Mouse (Mus musculus) CH12.LX (cell line): ENCODE data around the gene Myh2. TPM values are rescaled to one million over a fixed set of nuclear protein-coding genes. Genes with fewer than 3 reads are reported as not detected.

Experiments
- DNase-seq: peaks from one replicate; pipeline ENCODE4 v3.0.0-alpha.2; 2013; ENCODE audit errors: extremely low read depth
- H3K27ac ChIP-seq: 2 replicates; pipeline ENCODE4 v1.5.1; 2012; ENCODE audit warnings: low read depth, mild to moderate bottlenecking, control low read depth, moderate library complexity; ENCODE audit not compliant: insufficient read depth
- H3K27me3 ChIP-seq: replicated peaks from 2 replicates; pipeline ENCODE3; 2012; ENCODE audit warnings: inconsistent platforms
- H3K36me3 ChIP-seq, 2 experiments: replicated peaks in 1 of 2; 2 replicates each; pipeline versions ENCODE3 to v1.6.1; 2012; ENCODE audit warnings: inconsistent platforms in 1 of 2, low read length in 1 of 2, mild to moderate bottlenecking in 1 of 2, mixed read lengths in 1 of 2, moderate library complexity in 1 of 2; ENCODE audit not compliant: control insufficient read depth in 1 of 2, insufficient read depth in 1 of 2
- H3K4me1 ChIP-seq, 2 experiments: 2 replicates each; pipeline ENCODE4 v1.6.1; 2012; ENCODE audit warnings: inconsistent platforms in 1 of 2, moderate library complexity in 1 of 2; ENCODE audit not compliant: insufficient read depth in 2 of 2, control insufficient read depth in 1 of 2
- H3K4me2 ChIP-seq: 2 replicates; pipeline ENCODE4 v1.6.1; 2012; ENCODE audit warnings: low read depth, mild to moderate bottlenecking, control low read depth; ENCODE audit not compliant: poor library complexity, insufficient read depth, severe bottlenecking
- H3K4me3 ChIP-seq, 3 experiments: fragments of 150-350 bp in 1 of 3; sonication (generic) in 1 of 3; replicated peaks in 1 of 3; 2 replicates each; pipeline versions ENCODE3 to v1.5.1; 2011 to 2012; ENCODE audit warnings: low read depth in 2 of 3, low read length in 2 of 3, mild to moderate bottlenecking in 2 of 3, moderate library complexity in 2 of 3, control low read depth in 1 of 3, improper control_type of control experiment in 1 of 3, inconsistent platforms in 1 of 3, mixed read lengths in 1 of 3; ENCODE audit not compliant: poor library complexity in 1 of 3
- H3K79me2 ChIP-seq: replicated peaks from 2 replicates; pipeline ENCODE4 v1.6.1; 2012; ENCODE audit warnings: mild to moderate bottlenecking, moderate library complexity; ENCODE audit not compliant: control insufficient read depth, poor library complexity, insufficient read depth, severe bottlenecking; ENCODE audit errors: extremely low read depth
- H3K9ac ChIP-seq: 2 replicates; pipeline ENCODE4 v1.6.1; 2012; ENCODE audit warnings: low read depth, mild to moderate bottlenecking, control low read depth, moderate library complexity; ENCODE audit not compliant: insufficient read depth
- H3K9me3 ChIP-seq: replicated peaks from 2 replicates; pipeline ENCODE3; 2012; ENCODE audit warnings: low read length, inconsistent platforms, mixed read lengths
- CHD1 ChIP-seq: IDR thresholded peaks from 2 replicates; pipeline ENCODE4 v1.6.1; 2012; ENCODE audit warnings: low read depth, low read length, improper control_type of control experiment, inconsistent platforms
- E2F4 ChIP-seq: IDR thresholded peaks from 2 replicates; pipeline ENCODE4 v1.6.1; 2011; ENCODE audit warnings: low read depth, low read length, improper control_type of control experiment; ENCODE audit not compliant: insufficient replicate concordance
- HCFC1 ChIP-seq: IDR thresholded peaks from 2 replicates; pipeline ENCODE4 v1.6.1; 2012; ENCODE audit warnings: low read depth, mild to moderate bottlenecking, inconsistent platforms, low read length, improper control_type of control experiment
- IRF4 ChIP-seq: IDR thresholded peaks from 2 replicates; pipeline ENCODE4 v1.6.1; 2014; ENCODE audit warnings: low read depth, mild to moderate bottlenecking, inconsistent platforms, low read length, improper control_type of control experiment
- JUN ChIP-seq: IDR thresholded peaks from 2 replicates; pipeline ENCODE4 v1.6.1; 2011; ENCODE audit warnings: low read depth, mild to moderate bottlenecking, low read length, improper control_type of control experiment, moderate library complexity; ENCODE audit not compliant: insufficient read depth
- JUND ChIP-seq: conservative IDR thresholded peaks from 2 replicates; pipeline ENCODE4 v1.6.1; 2011; ENCODE audit warnings: low read depth, low read length, improper control_type of control experiment
- KAT2A ChIP-seq: IDR thresholded peaks from 2 replicates; pipeline ENCODE4 v1.6.1; 2012; ENCODE audit warnings: low read length, improper control_type of control experiment, inconsistent platforms; ENCODE audit not compliant: insufficient replicate concordance
- MAFK ChIP-seq: IDR thresholded peaks from 2 replicates; pipeline ENCODE4 v1.6.1; 2011; ENCODE audit warnings: low read length, improper control_type of control experiment; ENCODE audit not compliant: insufficient replicate concordance
- MAZ ChIP-seq: IDR thresholded peaks from 2 replicates; pipeline ENCODE4 v1.6.1; 2012; ENCODE audit warnings: low read depth, mild to moderate bottlenecking, inconsistent platforms, low read length, improper control_type of control experiment, moderate library complexity
- MYC ChIP-seq: IDR thresholded peaks from 2 replicates; pipeline ENCODE4 v1.6.1; 2011; ENCODE audit warnings: low read depth, mild to moderate bottlenecking, improper control_type of control experiment, low read length
- NELFE ChIP-seq: IDR thresholded peaks from 2 replicates; pipeline ENCODE4 v1.6.1; 2011; ENCODE audit warnings: low read depth, low read length, improper control_type of control experiment
- NRF1 ChIP-seq: IDR thresholded peaks from 2 replicates; pipeline ENCODE4 v1.6.1; 2014; ENCODE audit warnings: low read depth, mild to moderate bottlenecking, inconsistent platforms, low read length, improper control_type of control experiment, moderate library complexity
- POLR2A ChIP-seq: IDR thresholded peaks from 2 replicates; pipeline ENCODE4 v1.6.1; 2011; ENCODE audit warnings: low read depth, mild to moderate bottlenecking, improper control_type of control experiment, low read length
- RAD21 ChIP-seq: IDR thresholded peaks from 2 replicates; pipeline ENCODE4 v1.6.1; 2011; ENCODE audit warnings: low read depth, mild to moderate bottlenecking, low read length, improper control_type of control experiment, moderate library complexity
- RCOR1 ChIP-seq: conservative IDR thresholded peaks from 2 replicates; pipeline ENCODE4 v1.6.1; 2012; ENCODE audit warnings: low read depth, mild to moderate bottlenecking, inconsistent platforms, low read length, improper control_type of control experiment
- SIN3A ChIP-seq: IDR thresholded peaks from 2 replicates; pipeline ENCODE4 v1.6.1; 2012; ENCODE audit warnings: low read length, improper control_type of control experiment, inconsistent platforms
- SMC3 ChIP-seq: IDR thresholded peaks from 2 replicates; pipeline ENCODE4 v1.6.1; 2011; ENCODE audit warnings: low read depth, low read length, improper control_type of control experiment
- TBP ChIP-seq: conservative IDR thresholded peaks from 2 replicates; pipeline ENCODE4 v1.6.1; 2011; ENCODE audit warnings: low read depth, low read length, improper control_type of control experiment
- TCF12 ChIP-seq: IDR thresholded peaks from 2 replicates; pipeline ENCODE4 v1.6.1; 2014; ENCODE audit warnings: low read depth, mild to moderate bottlenecking, inconsistent platforms, low read length, improper control_type of control experiment
- UBTF ChIP-seq: IDR thresholded peaks from 2 replicates; pipeline ENCODE4 v1.6.1; 2012; ENCODE audit warnings: low read depth, mild to moderate bottlenecking, inconsistent platforms, low read length, improper control_type of control experiment, moderate library complexity
- USF1 ChIP-seq: IDR thresholded peaks from 2 replicates; pipeline ENCODE4 v1.6.1; 2014; ENCODE audit warnings: low read depth, mild to moderate bottlenecking, inconsistent platforms, low read length, improper control_type of control experiment
- USF2 ChIP-seq: conservative IDR thresholded peaks from 2 replicates; pipeline ENCODE4 v1.6.1; 2011; ENCODE audit warnings: low read depth, low read length, improper control_type of control experiment
- ZC3H11A ChIP-seq: IDR thresholded peaks from 2 replicates; pipeline ENCODE4 v1.6.1; 2012; ENCODE audit warnings: low read depth, mild to moderate bottlenecking, inconsistent platforms, low read length, improper control_type of control experiment
- ZKSCAN1 ChIP-seq: IDR thresholded peaks from 2 replicates; pipeline ENCODE4 v1.6.1; 2012; ENCODE audit warnings: low read depth, inconsistent platforms, low read length, improper control_type of control experiment, borderline replicate concordance
- ZMIZ1 ChIP-seq: IDR thresholded peaks from 2 replicates; pipeline ENCODE4 v1.6.1; 2012; ENCODE audit warnings: low read depth, mild to moderate bottlenecking, inconsistent platforms, low read length, improper control_type of control experiment
- dilution Hi-C: fragments of 300-500 bp; cut with MboI; formaldehyde crosslinking; loops from 2 replicates; pipeline ENCODE4 v1.14.3; 2020; ENCODE audit warnings: low sequenced_read_pairs; ENCODE audit not compliant: extremely low pct_unique_long_range_greater_than_20kb, extremely low pct_ligation_motif_present
- in situ Hi-C: fragments of 300-500 bp; cut with MboI; formaldehyde crosslinking; loops from 3 replicates; pipeline ENCODE4 v1.14.3; 2019; ENCODE audit warnings: low sequenced_read_pairs, low pct_ligation_motif_present, low pct_unique_long_range_greater_than_20kb, mixed read lengths
- polyA plus RNA-seq: library from polyadenylated mRNA; unstranded; fragments of >175 nt; gene quantifications from 2 replicates; pipeline ENCODE4 v1.2.1, GENCODE M21; 2012; ENCODE audit warnings: low read depth; ENCODE audit not compliant: insufficient read length
- total RNA-seq, 2 experiments: library from RNA; depleted of rRNA; stranded (reverse); fragments of 300-350 nt in 1 of 2; fragments of >200 nt in 1 of 2; gene quantifications; 2 replicates each; pipeline ENCODE4 v1.2.3; 2012 to 2014

Myh2 gene
- total and polyA plus RNA-seq, 3 experiments = 0.04 to 0.08 TPM; not detected in 1

DNA sequence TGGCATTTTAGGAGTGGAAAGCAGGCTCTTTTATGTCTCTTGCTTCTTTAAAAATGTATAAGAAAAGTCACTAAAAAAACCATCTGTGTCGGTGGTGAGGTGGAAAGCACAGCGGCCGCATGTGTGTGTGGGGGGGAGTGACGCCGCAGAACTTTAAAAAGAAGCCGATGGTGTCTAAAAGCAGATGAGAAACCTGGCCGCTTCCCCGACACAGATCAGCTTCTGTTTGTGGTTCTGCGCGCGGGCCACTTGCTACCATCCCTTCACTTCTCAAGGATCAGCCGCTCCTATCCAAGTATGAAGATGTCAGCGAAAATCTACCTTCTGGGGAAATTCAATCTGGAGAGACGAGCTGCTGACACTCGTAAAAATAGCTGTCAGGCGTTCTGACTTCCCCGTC is 45.5 kb upstream of the Myh2 start (continued):
- 0 out of 2 replicates have a peak, but pooled peaks have one; percentile 24 for TF ChIP-seq TBP
- TF ChIP-seq MAZ = no peak
- TF ChIP-seq ZMIZ1 = no peak

DNA sequence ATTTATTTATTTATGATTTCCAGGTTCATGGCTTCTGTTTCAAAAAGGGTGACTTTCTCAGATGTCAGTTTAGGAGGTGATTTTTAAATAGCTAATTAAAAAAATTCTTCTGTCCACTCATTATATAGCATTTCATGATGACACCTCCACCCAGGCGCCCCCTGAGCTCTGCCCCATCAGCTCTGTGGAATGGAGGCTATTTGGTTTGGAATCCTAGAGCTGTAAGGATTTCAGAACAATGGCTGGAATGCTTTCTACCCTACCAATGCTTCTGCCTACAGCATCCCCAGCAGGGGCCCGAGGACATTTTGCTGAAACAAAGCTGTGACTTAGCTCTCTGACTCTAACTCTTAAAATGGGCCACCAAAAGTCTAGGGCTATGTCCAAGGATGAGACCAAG is 37.3 kb upstream of the Myh2 start:
- Histone ChIP-seq H3K9me3 (peaks cover 6% of the 10 kb centered on the region), H3K79me2 (no peaks in the 10 kb centered on the region), H3K36me3 (peaks cover 0 to 2% of the 10 kb centered on the region in 2 experiments), H3K27me3 (no peaks in the 10 kb centered on the region), H3K4me1 (peaks cover 7 to 12% of the 10 kb centered on the region in 2 experiments), H3K9ac (no peak overlapping the region), H3K4me3 (no peak overlapping the region), H3K27ac (no peak overlapping the region), H3K4me2 (no peak overlapping the region)
- no peak for DNase-seq
- dilution Hi-C loops = no loop called here
- no peak for TF ChIP-seq ZMIZ1
- no peak for TF ChIP-seq HCFC1
- no peak for TF ChIP-seq JUND
- TF ChIP-seq NRF1 = no peak
- TF ChIP-seq USF2 = no peak
- no peak for TF ChIP-seq NELFE
- TF ChIP-seq E2F4 = no peak
- no peak for TF ChIP-seq JUN
- TF ChIP-seq RCOR1 = no peak
- no peak for TF ChIP-seq MAZ
- no peak for TF ChIP-seq UBTF
- no peak for TF ChIP-seq SMC3
- no peak for TF ChIP-seq MAFK
- TF ChIP-seq RAD21 = no peak
- no peak for TF ChIP-seq USF1
- TF ChIP-seq TCF12 = no peak
- TF ChIP-seq CHD1 = no peak
- in situ Hi-C loops = no loop called here

DNA sequence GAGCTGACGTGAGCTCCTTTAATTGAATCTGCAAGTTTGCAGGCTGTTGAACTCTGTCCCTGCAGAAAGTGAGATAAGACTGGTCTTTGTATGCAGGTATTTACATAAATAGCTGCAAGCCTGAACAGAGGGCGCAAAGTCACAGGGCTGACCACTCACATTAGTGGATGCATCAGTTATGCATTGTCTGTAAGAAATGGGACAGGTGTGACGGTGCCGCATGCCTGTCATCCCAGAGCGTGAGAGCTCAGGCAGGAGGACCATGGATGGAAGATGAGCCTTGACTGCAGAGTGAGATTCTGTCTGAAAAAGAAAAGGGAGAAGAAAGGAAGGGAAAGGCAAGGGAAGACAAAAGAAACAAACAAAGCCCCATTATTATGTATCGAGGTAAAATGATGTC is 36.2 kb upstream of the Myh2 start:
- no peaks in the 10 kb centered on the region for H3K79me2 ChIP-seq
- TF ChIP-seq MYC = no peak
- no peak for TF ChIP-seq POLR2A
- no peak for TF ChIP-seq TBP
- no peak for TF ChIP-seq NELFE
- no peak for TF ChIP-seq TCF12
- no peak for TF ChIP-seq RCOR1
- TF ChIP-seq ZMIZ1 = no peak
- TF ChIP-seq USF2 = no peak
- TF ChIP-seq KAT2A = no peak
- TF ChIP-seq E2F4 = no peak
- no peak for TF ChIP-seq IRF4
- TF ChIP-seq MAFK = no peak
- no peak for TF ChIP-seq ZKSCAN1
- TF ChIP-seq JUN = no peak
- no peak for TF ChIP-seq ZC3H11A
- TF ChIP-seq SIN3A = no peak
- TF ChIP-seq UBTF = no peak
- H3K36me3 ChIP-seq = peaks cover 0 to 2% of the 10 kb centered on the region in 2 experiments
- dilution Hi-C loops (no loop called here), in situ Hi-C loops (no loop called here)
- no peaks in the 10 kb centered on the region for H3K27me3 ChIP-seq
- DNase-seq = no peak
- H3K4me3 ChIP-seq = no peak overlapping the region
- no peak overlapping the region for H3K4me2 ChIP-seq
- H3K4me1 ChIP-seq = peaks cover 9 to 12% of the 10 kb centered on the region in 2 experiments
- H3K9ac ChIP-seq = no peak overlapping the region
- no peak overlapping the region for H3K27ac ChIP-seq
- H3K9me3 ChIP-seq = peaks cover 6% of the 10 kb centered on the region
